Mouse (Mus musculus) megakaryocyte, embryonic 14.5 days (primary cell): ENCODE results near the gene Plod1.

Experiments
- FLI1 ChIP-seq: IDR thresholded peaks from 2 replicates; pipeline ENCODE4 v1.6.1; 2012; ENCODE audit warnings: low read length, inconsistent platforms, mixed read lengths
- GATA1 ChIP-seq: IDR thresholded peaks from 3 replicates; pipeline ENCODE4 v1.6.1; 2012; ENCODE audit warnings: mixed read lengths, low read length, inconsistent platforms, borderline replicate concordance

DNA sequence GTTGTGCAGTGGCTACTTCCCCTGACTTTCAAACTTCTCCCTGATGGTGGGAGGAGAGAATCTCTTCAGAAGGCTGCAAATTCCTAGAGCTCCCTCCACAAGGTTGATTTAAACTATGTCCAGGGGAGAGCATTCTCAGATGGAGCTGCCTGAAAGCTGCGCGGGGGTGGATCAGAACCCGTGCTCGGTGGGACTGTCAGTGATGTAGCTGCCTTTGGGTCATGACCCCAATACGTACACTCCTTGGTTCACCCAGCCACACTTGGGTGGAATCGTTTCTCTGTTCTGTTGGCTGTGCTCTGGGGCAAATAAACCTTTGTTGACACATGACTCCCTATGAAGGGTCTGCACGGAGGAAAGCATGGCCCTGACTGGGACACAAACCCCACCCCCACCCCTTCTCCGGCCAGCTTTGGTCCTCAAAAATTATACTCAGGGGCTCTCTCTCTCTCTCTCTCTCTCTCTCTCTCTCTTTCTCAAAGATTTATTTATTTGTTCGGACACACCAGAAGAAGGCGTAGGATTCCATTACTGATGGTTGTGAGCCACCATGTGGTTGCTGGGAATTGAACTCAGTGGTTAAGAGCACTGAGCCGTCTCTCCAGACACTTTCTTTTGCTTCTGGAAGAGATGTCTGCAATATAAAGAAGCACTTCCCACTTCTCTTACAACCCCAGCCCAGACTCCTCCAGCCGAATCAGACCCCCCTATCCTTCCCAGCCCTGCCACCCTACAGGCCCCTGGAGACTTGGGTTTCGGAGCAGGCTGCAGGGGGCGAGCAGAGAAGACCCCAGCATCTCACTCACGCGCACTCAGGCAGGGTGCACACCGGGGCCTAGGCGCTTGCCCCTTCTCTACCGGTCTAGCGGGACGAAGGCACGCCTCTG lies 68.8 kb downstream of the Plod1 start:
- TF ChIP-seq GATA1 = no peak
- TF ChIP-seq FLI1 = no peak
